Mouse (Mus musculus): ENCODE data around the gene Shisa4. TPM values are rescaled to one million over a fixed set of nuclear protein-coding genes. Genes with fewer than 3 reads are reported as not detected.

The Shisa4 gene
- total and polyA plus RNA-seq, 2 experiments from 2014 or later, result 160 to 165 TPM

DNA sequence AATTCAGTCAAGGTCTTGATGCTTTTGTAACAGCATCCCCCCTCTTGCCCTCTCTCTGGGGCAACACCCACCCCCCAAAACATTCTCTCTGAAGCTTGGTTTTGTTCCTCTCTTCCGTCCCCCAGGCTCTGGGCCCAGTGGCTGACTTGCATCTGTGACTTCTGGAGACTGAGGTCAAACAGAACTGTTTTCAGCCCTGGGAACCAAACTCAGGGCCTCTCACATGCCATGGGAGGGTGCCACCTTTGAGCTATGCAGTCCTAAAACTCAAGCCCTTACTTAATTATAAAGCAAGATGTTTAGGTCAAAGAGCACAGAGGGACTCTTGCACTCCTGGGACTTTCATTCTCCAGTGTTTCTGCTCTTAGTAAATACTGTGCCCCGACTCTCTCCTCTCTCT, 49.1 kb downstream of the Shisa4 start:
- Histone ChIP-seq H3K9me3 (ENCODE audit: low read length) (no peaks in the 10 kb centered on the region), H3K36me3 (ENCODE audit: insufficient read depth, low read length) (no peaks in the 10 kb centered on the region), H3K4me3 (ENCODE audit: low read length) (no peak overlapping the region), H3K27me3 (ENCODE audit: insufficient read depth, low read length) (no peaks in the 10 kb centered on the region), H3K4me1 (ENCODE audit: insufficient read depth, low read length) (no peaks in the 10 kb centered on the region), H3K4me2 (ENCODE audit: low read depth, low read length) (no peak overlapping the region), H3K9ac (replicated peaks; ENCODE audit: low read length) (no peak overlapping the region), H3K27ac (no peak overlapping the region)
- TF ChIP-seq CTCF (IDR thresholded peaks at IDR 0.05; ENCODE audit: low read depth), result no peak
- WGBS, result 88% methylated on average over 2 of the region's 2 CpGs
- DNase-seq (ENCODE audit: low spot score) (no peak), ATAC-seq (no peak)

DNA sequence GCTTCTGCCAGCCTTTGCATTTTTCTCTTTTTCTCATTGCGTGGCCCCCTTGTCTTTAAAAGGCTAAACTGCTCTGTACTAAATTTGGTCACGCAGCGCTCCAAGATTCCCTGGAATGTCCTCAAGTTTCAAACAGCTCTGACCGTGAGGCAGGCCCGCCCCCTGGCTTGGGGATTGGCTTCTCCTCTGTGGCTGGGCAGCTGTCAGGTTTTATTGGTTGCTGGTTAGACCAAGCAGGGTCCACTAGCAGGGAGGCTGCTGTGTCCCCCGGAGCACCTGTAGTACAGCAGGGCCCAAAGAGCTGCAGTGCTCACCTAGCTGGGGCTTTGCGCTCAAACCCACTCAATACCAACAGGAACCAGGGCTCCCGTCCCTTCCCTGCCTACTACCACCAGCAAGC, 50.5 kb downstream of the Shisa4 start, which contains the start of gene Lmod1:
TSS of gene Lmod1 (plus strand) at position 237 of the 400 bp plus-strand sequence.
- no peak for TF ChIP-seq CTCF (IDR thresholded peaks at IDR 0.05; ENCODE audit: low read depth)
- no peak within 1 kb of the TSS for H3K27ac ChIP-seq
- no peak for DNase-seq (ENCODE audit: low spot score)
- H3K4me3 ChIP-seq (ENCODE audit: low read length), result no peak within 1 kb of the TSS
- no peaks in the 10 kb centered on the region for H3K36me3 ChIP-seq (ENCODE audit: insufficient read depth, low read length)
- no peak within 1 kb of the TSS for H3K4me2 ChIP-seq (ENCODE audit: low read depth, low read length)
- no peak for ATAC-seq
- H3K4me1 ChIP-seq (ENCODE audit: insufficient read depth, low read length), result no peaks in the 10 kb centered on the region
- 17% methylated on average over 8 of the region's 8 CpGs for WGBS
- no peaks in the 10 kb centered on the region for H3K27me3 ChIP-seq (ENCODE audit: insufficient read depth, low read length)
- H3K9ac ChIP-seq (replicated peaks; ENCODE audit: low read length), result no peak within 1 kb of the TSS
- no peaks in the 10 kb centered on the region for H3K9me3 ChIP-seq (ENCODE audit: low read length)

DNA sequence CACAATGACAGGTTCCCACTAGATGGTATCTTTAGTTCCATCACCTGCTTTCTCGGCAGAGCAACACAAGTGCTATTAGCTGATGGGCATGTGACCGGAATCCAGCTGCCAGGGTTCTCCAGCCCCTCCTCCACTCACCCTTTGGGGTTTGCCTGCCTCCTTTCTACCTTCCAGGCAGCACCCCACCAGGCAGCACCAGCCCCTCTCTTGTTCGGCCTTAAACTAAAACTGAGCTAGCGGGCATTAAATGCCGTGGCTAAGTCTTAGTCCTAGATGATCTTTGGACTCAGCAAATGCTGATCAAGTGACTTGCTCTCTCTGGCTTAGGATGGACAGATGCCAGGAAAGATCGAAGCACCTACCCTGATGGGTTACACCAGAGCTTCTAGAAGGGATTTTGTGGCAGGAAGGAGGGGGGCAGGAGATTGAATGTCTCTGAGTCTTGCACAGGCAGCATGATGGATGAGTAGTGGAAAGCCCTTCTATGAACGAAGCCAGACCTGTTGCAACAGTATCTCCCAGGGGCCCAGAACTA, 51.6 kb downstream of the Shisa4 start:
- no peak overlapping the region for H3K4me3 ChIP-seq (ENCODE audit: low read length)
- H3K4me2 ChIP-seq (ENCODE audit: low read depth, low read length), result no peak overlapping the region
- no peak for DNase-seq (ENCODE audit: low spot score)
- H3K27ac ChIP-seq, result no peak overlapping the region
- no peaks in the 10 kb centered on the region for H3K9me3 ChIP-seq (ENCODE audit: low read length)
- H3K27me3 ChIP-seq (ENCODE audit: insufficient read depth, low read length), result no peaks in the 10 kb centered on the region
- no peak overlapping the region for H3K9ac ChIP-seq (replicated peaks; ENCODE audit: low read length)
- no peak for TF ChIP-seq CTCF (IDR thresholded peaks at IDR 0.05; ENCODE audit: low read depth)
- H3K4me1 ChIP-seq (ENCODE audit: insufficient read depth, low read length), result no peaks in the 10 kb centered on the region
- no peak for ATAC-seq
- 84% methylated on average over 7 of the region's 7 CpGs for WGBS
- H3K36me3 ChIP-seq (ENCODE audit: insufficient read depth, low read length), result no peaks in the 10 kb centered on the region

Other genes with a start within 250 kb of the Shisa4 start
- gene Ptpn7, start 242.5 kb downstream of the Shisa4 start, total RNA-seq (2014; rRNA removed), result 0.10 and 0.54 TPM in 2 replicates
- gene Ptpn7, start 242.5 kb downstream of the Shisa4 start, polyA plus RNA-seq (2015; fragmentation: Nextera tagmentation; extraction: Ambion mirVana), result 0.10 and 0.11 TPM in 2 replicates
- 251 and 277 TPM in 2 replicates for gene Arl8a, start 228.4 kb downstream of the Shisa4 start, total RNA-seq (2014; rRNA removed)
- 329 and 369 TPM in 2 replicates for gene Arl8a, start 228.4 kb downstream of the Shisa4 start, polyA plus RNA-seq (2015; fragmentation: Nextera tagmentation; extraction: Ambion mirVana)
- 42.6 and 66.3 TPM in 2 replicates for gene Gpr37l1, start 207.6 kb downstream of the Shisa4 start, total RNA-seq (2014; rRNA removed)
- 24.9 and 32.1 TPM in 2 replicates for gene Gpr37l1, start 207.6 kb downstream of the Shisa4 start, polyA plus RNA-seq (2015; fragmentation: Nextera tagmentation; extraction: Ambion mirVana)
- 0.10 TPM in 1 of 2 replicates, not detected in the other for gene Elf3, start 116.7 kb downstream of the Shisa4 start, total RNA-seq (2014; rRNA removed)
- gene Elf3, start 116.7 kb downstream of the Shisa4 start, polyA plus RNA-seq (2015; fragmentation: Nextera tagmentation; extraction: Ambion mirVana), result 0.42 and 0.54 TPM in 2 replicates
- 61.4 and 97.9 TPM in 2 replicates for gene Rnpep, start 91.2 kb downstream of the Shisa4 start, total RNA-seq (2014; rRNA removed)
- gene Rnpep, start 91.2 kb downstream of the Shisa4 start, polyA plus RNA-seq (2015; fragmentation: Nextera tagmentation; extraction: Ambion mirVana), result 50.5 and 53.8 TPM in 2 replicates
- 13.5 and 45.2 TPM in 2 replicates for gene Timm17a, start 61.5 kb downstream of the Shisa4 start, total RNA-seq (2014; rRNA removed)
- 201 and 205 TPM in 2 replicates for gene Timm17a, start 61.5 kb downstream of the Shisa4 start, polyA plus RNA-seq (2015; fragmentation: Nextera tagmentation; extraction: Ambion mirVana)
- 0.47 TPM in 1 of 2 replicates, not detected in the other for gene Lmod1, start 50.4 kb downstream of the Shisa4 start, total RNA-seq (2014; rRNA removed)
- 0.24 and 0.38 TPM in 2 replicates for gene Lmod1, start 50.4 kb downstream of the Shisa4 start, polyA plus RNA-seq (2015; fragmentation: Nextera tagmentation; extraction: Ambion mirVana)
- 118 and 134 TPM in 2 replicates for gene Ipo9, start 55.3 kb upstream of the Shisa4 start, total RNA-seq (2014; rRNA removed)
- gene Ipo9, start 55.3 kb upstream of the Shisa4 start, polyA plus RNA-seq (2015; fragmentation: Nextera tagmentation; extraction: Ambion mirVana), result 90.9 and 91.1 TPM in 2 replicates
- 90.0 and 106 TPM in 2 replicates for gene Nav1, start 232.1 kb upstream of the Shisa4 start, total RNA-seq (2014; rRNA removed)
- 38.6 and 39.9 TPM in 2 replicates for gene Nav1, start 232.1 kb upstream of the Shisa4 start, polyA plus RNA-seq (2015; fragmentation: Nextera tagmentation; extraction: Ambion mirVana)

Measured in hindbrain, postnatal 0 days (tissue).